Mouse (Mus musculus): ENCODE data around the gene Cyp1a2.

Gene Cyp1a2

GRCm38 (mm10) chr9:57629118-57629874 is 54.2 kb downstream of the Cyp1a2 start:
- peaks cover 45% of the 10 kb centered on the region for H3K36me3 ChIP-seq (ENCODE audit: control insufficient read depth, insufficient read depth, low read length, poor library complexity, severe bottlenecking)
- no peaks in the 10 kb centered on the region for H3K27me3 ChIP-seq (ENCODE audit: control insufficient read depth, insufficient read depth, low read length, poor library complexity, severe bottlenecking)
- DNase-seq (ENCODE audit: low read depth, low spot score): peak; percentile 87

DNA sequence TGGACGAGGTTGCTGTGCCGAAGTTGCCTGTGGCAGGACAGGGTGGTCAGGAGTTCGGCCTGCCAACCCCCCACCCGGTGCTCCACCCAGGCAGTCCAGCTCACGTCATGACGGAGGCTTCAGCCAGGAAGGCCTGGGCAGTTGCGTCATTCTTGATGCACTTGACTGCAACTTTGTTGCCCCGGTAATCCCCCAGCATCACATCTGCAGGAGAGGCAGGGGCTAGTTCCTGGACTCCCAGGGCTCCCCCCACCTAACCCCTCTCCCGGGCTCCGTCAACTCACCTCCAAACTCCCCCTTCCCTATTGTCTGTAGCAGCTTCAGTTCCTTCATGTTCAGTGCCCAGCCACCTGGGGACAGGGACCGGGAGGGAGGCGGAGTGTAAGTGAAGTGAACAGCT is 54.8 kb downstream of the Cyp1a2 start:
- no peak for DNase-seq (ENCODE audit: low read depth, low spot score)
- H3K36me3 ChIP-seq (ENCODE audit: control insufficient read depth, insufficient read depth, low read length, poor library complexity, severe bottlenecking): peaks cover 45% of the 10 kb centered on the region

GRCm38 (mm10) chr9:57627892-57628291 is 55.6 kb downstream of the Cyp1a2 start:
- no peak for DNase-seq (ENCODE audit: low read depth, low spot score)
- peaks cover 45% of the 10 kb centered on the region for H3K36me3 ChIP-seq (ENCODE audit: control insufficient read depth, insufficient read depth, low read length, poor library complexity, severe bottlenecking)
- no peaks in the 10 kb centered on the region for H3K27me3 ChIP-seq (ENCODE audit: control insufficient read depth, insufficient read depth, low read length, poor library complexity, severe bottlenecking)

More for the DNA sequence above, 54.8 kb downstream of the Cyp1a2 start:
- H3K27me3 ChIP-seq (ENCODE audit: control insufficient read depth, insufficient read depth, low read length, poor library complexity, severe bottlenecking): no peaks in the 10 kb centered on the region

DNA sequence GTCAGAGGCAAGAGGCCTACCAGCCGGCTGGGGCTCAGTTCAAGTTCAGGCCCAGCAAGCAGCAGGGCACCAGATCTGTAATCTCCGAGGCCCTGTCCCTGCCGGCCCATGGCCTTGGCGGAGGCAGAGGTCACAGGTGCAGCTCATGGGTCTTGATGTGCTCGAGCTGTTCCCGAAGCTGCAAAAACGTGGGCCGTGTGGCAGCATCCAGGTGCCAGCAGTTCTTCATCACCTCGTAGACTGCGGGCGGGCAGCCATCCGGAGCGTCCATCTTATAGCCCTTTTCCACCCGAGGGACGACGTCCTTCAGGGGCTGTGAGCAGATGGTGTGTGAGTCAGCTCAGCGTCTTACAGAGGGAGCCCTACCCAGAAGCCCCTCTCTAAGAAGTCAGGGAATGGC is 56.3 kb downstream of the Cyp1a2 start:
- peaks cover 45% of the 10 kb centered on the region for H3K36me3 ChIP-seq (ENCODE audit: control insufficient read depth, insufficient read depth, low read length, poor library complexity, severe bottlenecking)
- DNase-seq (ENCODE audit: low read depth, low spot score): no peak
- no peaks in the 10 kb centered on the region for H3K27me3 ChIP-seq (ENCODE audit: control insufficient read depth, insufficient read depth, low read length, poor library complexity, severe bottlenecking)

Data from splenic B cell, adult 2 months (primary cell).